Mouse (Mus musculus): ENCODE data around the gene Gdpd3. TPM values are rescaled to one million over a fixed set of nuclear protein-coding genes. Genes with fewer than 3 reads are reported as not detected.
A peak's percentile ranks its signal among the peaks of the same experiment; 100 is the strongest.

Gene Gdpd3
- polyA plus RNA-seq, 1 experiment from 2014 or later = 1.6 TPM

DNA sequence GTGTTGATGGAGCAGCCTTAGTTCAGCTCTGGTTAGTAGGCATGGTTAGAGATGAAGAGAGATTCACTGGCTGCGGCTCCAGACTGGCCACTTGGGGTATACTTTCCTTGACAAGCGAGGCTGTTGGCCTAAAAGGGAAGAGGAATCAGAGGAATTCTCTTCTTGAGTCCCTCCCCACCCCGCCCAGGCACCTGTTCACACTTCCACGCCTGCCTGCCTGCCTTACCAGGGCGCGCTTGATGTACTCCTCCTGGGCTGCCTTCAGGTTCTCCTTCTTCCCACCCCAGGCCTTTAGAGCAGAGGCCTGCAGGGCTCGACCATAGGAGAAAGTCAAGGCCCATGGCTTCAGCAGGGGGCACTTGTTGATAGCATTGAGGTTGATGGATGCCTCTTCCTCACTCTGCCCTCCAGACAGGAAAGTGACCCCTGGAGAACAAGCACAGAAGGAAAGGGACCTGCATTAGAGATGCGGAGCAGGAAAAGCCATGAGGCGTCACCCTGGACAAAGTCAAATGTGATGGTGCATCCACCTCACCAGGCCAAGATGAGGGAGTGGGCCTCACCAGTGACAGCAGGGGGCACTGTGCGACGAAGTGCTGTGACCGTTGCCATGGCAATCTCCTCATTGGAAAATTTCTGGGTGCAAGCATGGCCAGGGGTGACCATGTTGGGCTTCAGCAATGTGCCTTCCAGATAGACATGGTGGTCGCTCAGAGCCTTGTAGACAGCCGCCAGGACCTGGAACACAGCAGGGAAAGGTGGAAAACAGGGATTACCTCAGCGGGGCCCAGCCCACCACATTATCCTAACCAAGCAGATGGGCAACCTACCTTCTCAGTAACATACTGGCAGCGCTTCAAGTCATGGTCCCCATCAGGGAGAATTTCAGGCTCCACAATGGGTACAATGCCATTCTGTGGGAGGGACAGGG, 29.5 kb downstream of the Gdpd3 start:
- 81% methylated on average over 16 of the region's 16 CpGs for WGBS (ENCODE audit: insufficient replicate concordance)
- Histone ChIP-seq H3K9ac (replicated peaks) (no peak overlapping the region), H3K4me2 (ENCODE audit: low read depth, low read length) (no peak overlapping the region), H3K4me1 (ENCODE audit: insufficient read depth) (peaks cover 38% of the 10 kb centered on the region), H3K36me3 (replicated peaks; ENCODE audit: insufficient read depth, low read length) (peaks cover 33% of the 10 kb centered on the region), H3K9me3 (ENCODE audit: low read length) (no peaks in the 10 kb centered on the region), H3K27me3 (ENCODE audit: insufficient read depth, low read length) (no peaks in the 10 kb centered on the region), H3K4me3 (ENCODE audit: low read depth, low read length) (no peak overlapping the region), H3K27ac (ENCODE audit: low read depth) (no peak overlapping the region)
- DNase-seq (no peak), ATAC-seq (no peak)
- TF ChIP-seq EP300 (IDR thresholded peaks at IDR 0.05; ENCODE audit: low read depth) (no peak), CTCF (IDR thresholded peaks at IDR 0.05; ENCODE audit: low read depth) (peak; percentile 21; the same call in 1 of the 2 replicates)

DNA sequence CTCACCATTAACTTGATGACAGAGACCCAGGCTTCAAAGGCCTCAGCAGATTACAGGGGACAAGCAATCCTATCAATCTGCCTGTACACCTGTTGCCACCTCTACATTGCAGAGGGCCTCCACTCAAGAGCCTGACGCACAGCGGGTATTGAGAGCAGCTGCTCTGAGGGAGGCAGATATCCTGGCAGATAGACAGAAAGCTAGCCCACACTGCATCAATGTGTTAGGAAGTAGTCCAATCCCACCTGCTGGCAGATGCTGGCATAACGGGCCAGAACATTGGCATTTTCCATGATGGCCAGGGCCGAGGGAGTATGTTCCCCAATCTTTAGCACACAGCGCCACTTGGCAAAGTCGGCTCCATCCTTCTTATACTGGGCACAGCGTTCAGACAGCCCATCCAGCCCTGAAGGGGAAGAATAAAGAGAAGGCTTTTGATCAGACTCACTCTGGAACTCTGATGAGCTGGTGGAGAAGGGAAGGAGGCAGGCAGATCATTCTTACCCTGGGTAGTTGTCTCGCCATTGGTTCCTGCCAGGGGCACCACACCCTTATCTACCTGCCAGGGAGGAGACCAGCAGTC, 30.3 kb downstream of the Gdpd3 start:
- Histone ChIP-seq H3K4me1 (ENCODE audit: insufficient read depth) (peaks cover 37% of the 10 kb centered on the region), H3K36me3 (replicated peaks; ENCODE audit: insufficient read depth, low read length) (peaks cover 33% of the 10 kb centered on the region), H3K27me3 (ENCODE audit: insufficient read depth, low read length) (no peaks in the 10 kb centered on the region), H3K27ac (ENCODE audit: low read depth) (no peak overlapping the region), H3K9me3 (ENCODE audit: low read length) (no peaks in the 10 kb centered on the region), H3K4me2 (ENCODE audit: low read depth, low read length) (peak overlapping the region; percentile 90), H3K9ac (replicated peaks) (no peak overlapping the region; the same call in 1 of the 2 replicates), H3K4me3 (ENCODE audit: low read depth, low read length) (no peak overlapping the region; the same call in 1 of the 2 replicates)
- peak; percentile 64 for DNase-seq
- TF ChIP-seq CTCF (IDR thresholded peaks at IDR 0.05; ENCODE audit: low read depth) = peak; percentile 62
- no peak for TF ChIP-seq EP300 (IDR thresholded peaks at IDR 0.05; ENCODE audit: low read depth)
- 76% methylated on average over 8 of the region's 8 CpGs for WGBS (ENCODE audit: insufficient replicate concordance)
- no peak for ATAC-seq

DNA sequence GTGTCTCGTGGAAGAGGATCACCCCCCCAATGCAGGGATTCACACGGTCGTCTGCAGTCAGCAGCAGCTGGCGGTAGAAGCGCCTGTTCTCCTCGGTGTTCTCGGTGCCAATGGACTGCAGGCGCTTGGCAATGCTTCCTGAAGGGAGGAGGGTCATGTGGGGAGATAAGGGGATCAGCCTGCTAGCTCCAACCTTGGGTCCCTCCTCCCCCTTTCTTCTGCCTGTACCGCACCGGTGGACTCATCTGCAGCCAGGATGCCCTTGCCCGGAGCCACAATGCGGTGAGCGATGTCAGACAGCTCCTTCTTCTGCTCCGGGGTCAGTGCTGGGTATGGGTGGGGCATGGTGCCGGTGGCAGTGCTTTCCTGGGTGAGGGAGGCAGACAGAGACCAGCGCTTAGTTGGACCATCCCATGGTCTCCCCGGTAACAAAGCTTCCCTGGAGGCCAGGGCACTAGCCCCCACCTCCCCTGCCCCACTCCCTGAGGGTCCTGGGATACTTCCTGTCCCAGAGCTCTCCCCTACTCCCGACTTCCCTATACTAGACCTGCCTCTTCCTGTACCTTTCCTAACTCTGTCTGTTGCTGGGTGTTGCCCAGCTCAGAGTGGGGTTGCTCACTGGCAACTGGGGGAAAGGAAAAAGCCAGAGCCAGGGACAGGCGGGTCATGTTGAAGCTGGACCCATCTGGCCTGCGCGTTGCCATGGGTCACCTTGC, 31.4 kb downstream of the Gdpd3 start, which contains the start of gene Fam57b:
Fam57b (plus strand) TSS at position 258 of the 716 bp plus-strand sequence.
- Histone ChIP-seq H3K27me3 (ENCODE audit: insufficient read depth, low read length) (no peaks in the 10 kb centered on the region), H3K4me2 (ENCODE audit: low read depth, low read length) (peak within 1 kb of the TSS; percentile 90), H3K4me1 (ENCODE audit: insufficient read depth) (peaks cover 37% of the 10 kb centered on the region), H3K27ac (ENCODE audit: low read depth) (peak within 1 kb of the TSS; percentile 97), H3K9me3 (ENCODE audit: low read length) (no peaks in the 10 kb centered on the region), H3K36me3 (replicated peaks; ENCODE audit: insufficient read depth, low read length) (peaks cover 33% of the 10 kb centered on the region), H3K9ac (replicated peaks) (peak within 1 kb of the TSS; percentile 86), H3K4me3 (ENCODE audit: low read depth, low read length) (peak within 1 kb of the TSS; percentile 87)
- DNase-seq = peak; percentile 41
- ATAC-seq = no peak
- WGBS (ENCODE audit: insufficient replicate concordance) = 20% methylated on average over 21 of the region's 21 CpGs
- TF ChIP-seq EP300 (IDR thresholded peaks at IDR 0.05; ENCODE audit: low read depth) (no peak), CTCF (IDR thresholded peaks at IDR 0.05; ENCODE audit: low read depth) (no peak)

DNA sequence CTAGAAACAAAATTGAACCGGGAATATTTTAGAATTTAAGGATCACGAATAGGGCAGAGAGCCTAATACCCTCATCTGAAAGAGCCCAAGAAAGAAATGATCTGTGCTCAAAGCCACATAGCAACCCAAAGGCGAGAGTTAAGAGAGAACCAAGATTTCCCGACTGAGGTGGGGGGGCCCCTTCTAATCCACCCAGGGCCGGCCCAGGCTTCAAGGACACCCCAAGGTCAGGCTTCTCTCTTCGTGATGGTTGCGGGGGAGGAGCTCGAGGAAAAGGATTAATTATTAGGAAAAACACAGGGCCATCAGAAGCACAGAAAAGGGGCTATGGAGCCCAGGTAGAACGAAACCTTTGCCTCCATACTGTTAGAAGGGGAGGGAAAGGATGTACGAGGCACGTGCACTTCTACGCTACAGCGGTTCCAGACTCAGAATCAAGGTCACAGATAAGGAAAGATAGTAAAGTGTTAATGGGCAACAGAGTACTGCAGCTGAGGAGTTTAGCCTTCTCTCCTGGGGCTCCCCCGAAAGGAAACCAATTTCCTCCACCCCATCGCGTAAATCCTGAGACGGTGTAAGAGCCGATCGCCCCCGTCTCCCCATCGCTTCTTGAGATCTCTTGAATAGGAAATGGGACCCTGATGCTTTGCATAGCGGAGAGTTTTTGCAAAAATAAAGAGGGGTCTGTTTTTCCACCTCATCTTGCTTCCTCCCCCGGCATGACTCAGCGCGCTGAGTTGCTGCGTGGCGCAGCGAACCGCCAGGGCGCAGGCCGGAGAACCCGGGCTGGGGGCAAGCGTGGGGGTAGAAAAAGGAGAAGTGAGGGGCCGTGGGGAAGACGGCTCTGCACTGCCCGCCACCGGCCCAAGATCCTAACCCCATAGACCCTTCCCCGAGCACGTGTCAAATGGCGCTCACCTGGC, 32.3 kb downstream of the Gdpd3 start:
- H3K4me1 ChIP-seq (ENCODE audit: insufficient read depth) = peaks cover 30% of the 10 kb centered on the region
- ATAC-seq (peak; percentile 21), DNase-seq (no peak)
- peak overlapping the region; percentile 86 for H3K9ac ChIP-seq (replicated peaks)
- H3K36me3 ChIP-seq (replicated peaks; ENCODE audit: insufficient read depth, low read length) = peaks cover 33% of the 10 kb centered on the region
- whole genome bisulfite sequencing (ENCODE audit: insufficient replicate concordance) = under 1% methylated on average over 40 of the region's 40 CpGs
- no peaks in the 10 kb centered on the region for H3K27me3 ChIP-seq (ENCODE audit: insufficient read depth, low read length)
- TF ChIP-seq EP300 (IDR thresholded peaks at IDR 0.05; ENCODE audit: low read depth) (peak; percentile 28; the same call in 1 of the 2 replicates), CTCF (IDR thresholded peaks at IDR 0.05; ENCODE audit: low read depth) (no peak)
- H3K9me3 ChIP-seq (ENCODE audit: low read length) = no peaks in the 10 kb centered on the region
- peak overlapping the region; percentile 87 for H3K4me3 ChIP-seq (ENCODE audit: low read depth, low read length)
- H3K27ac ChIP-seq (ENCODE audit: low read depth) = peak overlapping the region; percentile 97
- peak overlapping the region; percentile 90 for H3K4me2 ChIP-seq (ENCODE audit: low read depth, low read length)

DNA sequence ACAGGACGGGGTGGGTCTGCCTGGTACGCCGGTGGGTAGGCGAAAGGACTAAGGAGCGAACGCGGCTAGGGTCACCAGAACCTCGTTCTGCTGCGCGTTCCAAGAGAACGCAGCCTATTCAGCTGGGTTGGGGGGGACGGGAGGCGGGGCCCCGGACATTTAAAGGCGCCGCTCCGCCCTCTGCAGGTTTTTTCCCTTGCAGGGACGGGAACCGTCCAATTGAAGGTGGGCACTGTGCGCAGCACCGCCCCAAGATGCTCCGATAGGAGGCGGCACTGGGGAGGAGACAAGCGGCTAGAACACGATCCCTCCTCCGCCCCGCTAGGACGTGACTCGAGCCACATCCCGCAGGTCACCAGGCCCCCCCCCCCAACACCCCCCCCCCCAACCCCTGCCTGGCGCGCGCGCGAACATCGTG, 32.9 kb downstream of the Gdpd3 start:
- H3K36me3 ChIP-seq (replicated peaks; ENCODE audit: insufficient read depth, low read length) = peaks cover 32% of the 10 kb centered on the region
- peak overlapping the region; percentile 86 for H3K9ac ChIP-seq (replicated peaks)
- H3K4me1 ChIP-seq (ENCODE audit: insufficient read depth) = peaks cover 30% of the 10 kb centered on the region
- no peaks in the 10 kb centered on the region for H3K27me3 ChIP-seq (ENCODE audit: insufficient read depth, low read length)
- peak overlapping the region; percentile 97 for H3K27ac ChIP-seq (ENCODE audit: low read depth)
- under 1% methylated on average over 30 of the region's 36 CpGs for WGBS (ENCODE audit: insufficient replicate concordance)
- peak overlapping the region; percentile 87 for H3K4me3 ChIP-seq (ENCODE audit: low read depth, low read length)
- ATAC-seq (peak; percentile 93), DNase-seq (peak; percentile 94)
- no peaks in the 10 kb centered on the region for H3K9me3 ChIP-seq (ENCODE audit: low read length)
- peak overlapping the region; percentile 90 for H3K4me2 ChIP-seq (ENCODE audit: low read depth, low read length)
- peak; percentile 55 for TF ChIP-seq CTCF (IDR thresholded peaks at IDR 0.05; ENCODE audit: low read depth)
- no peak for TF ChIP-seq EP300 (IDR thresholded peaks at IDR 0.05; ENCODE audit: low read depth)

Measured in liver, postnatal 0 days (tissue).